Mouse (Mus musculus): ENCODE results near the gene Ube2d2b. TPM values are rescaled to one million over a fixed set of nuclear protein-coding genes. Genes with fewer than 3 reads are reported as not detected.

Gene Ube2d2b
- polyA plus RNA-seq, 1 experiment from 2014 or later: 0.15 TPM

GRCm38 (mm10) chr5:107840549-107841238 lies 10.8 kb downstream of the Ube2d2b start:
- Histone ChIP-seq H3K9me3 (ENCODE audit: control insufficient read depth, low read length) (no peaks in the 10 kb centered on the region), H3K27ac (ENCODE audit: low read depth, low read length) (no peak overlapping the region), H3K4me2 (ENCODE audit: low read depth, low read length, severe bottlenecking) (no peak overlapping the region), H3K27me3 (ENCODE audit: control insufficient read depth, insufficient read depth, low read length) (no peaks in the 10 kb centered on the region), H3K4me1 (replicated peaks; ENCODE audit: control insufficient read depth, insufficient read depth, low read length) (no peaks in the 10 kb centered on the region; the same call in 1 of the 2 replicates), H3K36me3 (ENCODE audit: control insufficient read depth, insufficient read depth, low read length) (no peaks in the 10 kb centered on the region), H3K4me3 (ENCODE audit: low read depth, low read length) (no peak overlapping the region), H3K9ac (ENCODE audit: low read length) (no peak overlapping the region)
- ATAC-seq (replicated peaks; ENCODE audit: low FRiP score): no peak
- 91% methylated on average over 5 of the region's 5 CpGs for WGBS
- no peak for DNase-seq (ENCODE audit: low spot score)

- Histone ChIP-seq H3K9ac (ENCODE audit: low read length) (no peak overlapping the region), H3K4me3 (ENCODE audit: low read depth, low read length) (no peak overlapping the region), H3K36me3 (ENCODE audit: control insufficient read depth, insufficient read depth, low read length) (no peaks in the 10 kb centered on the region), H3K4me2 (ENCODE audit: low read depth, low read length, severe bottlenecking) (no peak overlapping the region), H3K4me1 (replicated peaks; ENCODE audit: control insufficient read depth, insufficient read depth, low read length) (no peaks in the 10 kb centered on the region; the same call in 1 of the 2 replicates), H3K9me3 (ENCODE audit: control insufficient read depth, low read length) (no peaks in the 10 kb centered on the region), H3K27ac (ENCODE audit: low read depth, low read length) (no peak overlapping the region), H3K27me3 (ENCODE audit: control insufficient read depth, insufficient read depth, low read length) (no peaks in the 10 kb centered on the region)
- 88% methylated on average over 5 of the region's 5 CpGs for WGBS
- ATAC-seq (replicated peaks; ENCODE audit: low FRiP score) (no peak), DNase-seq (ENCODE audit: low spot score) (no peak)
These were observed 17.4 kb downstream of the Ube2d2b start for GRCm38 (mm10) chr5:107847349-107847748.

GRCm38 (mm10) chr5:107847817-107848216 lies 17.9 kb downstream of the Ube2d2b start:
- H3K4me1 ChIP-seq (replicated peaks; ENCODE audit: control insufficient read depth, insufficient read depth, low read length): no peaks in the 10 kb centered on the region; the same call in 1 of the 2 replicates
- no peak overlapping the region for H3K9ac ChIP-seq (ENCODE audit: low read length)
- H3K36me3 ChIP-seq (ENCODE audit: control insufficient read depth, insufficient read depth, low read length): no peaks in the 10 kb centered on the region
- no peak overlapping the region for H3K4me3 ChIP-seq (ENCODE audit: low read depth, low read length)
- H3K27ac ChIP-seq (ENCODE audit: low read depth, low read length): no peak overlapping the region
- no peak overlapping the region for H3K4me2 ChIP-seq (ENCODE audit: low read depth, low read length, severe bottlenecking)
- no peaks in the 10 kb centered on the region for H3K27me3 ChIP-seq (ENCODE audit: control insufficient read depth, insufficient read depth, low read length)
- ATAC-seq (replicated peaks; ENCODE audit: low FRiP score): no peak
- DNase-seq (ENCODE audit: low spot score): no peak
- no peaks in the 10 kb centered on the region for H3K9me3 ChIP-seq (ENCODE audit: control insufficient read depth, low read length)
- WGBS: 85% methylated on average over 2 of the region's 2 CpGs

GRCm38 (mm10) chr5:107848964-107849363 lies 19.1 kb downstream of the Ube2d2b start:
- no peak for DNase-seq (ENCODE audit: low spot score)
- no peaks in the 10 kb centered on the region for H3K27me3 ChIP-seq (ENCODE audit: control insufficient read depth, insufficient read depth, low read length)
- H3K9ac ChIP-seq (ENCODE audit: low read length): no peak overlapping the region
- no peak for ATAC-seq (replicated peaks; ENCODE audit: low FRiP score)
- no peak overlapping the region for H3K4me3 ChIP-seq (ENCODE audit: low read depth, low read length)
- H3K27ac ChIP-seq (ENCODE audit: low read depth, low read length): no peak overlapping the region
- H3K4me2 ChIP-seq (ENCODE audit: low read depth, low read length, severe bottlenecking): no peak overlapping the region
- no peaks in the 10 kb centered on the region for H3K4me1 ChIP-seq (replicated peaks; ENCODE audit: control insufficient read depth, insufficient read depth, low read length)
- H3K36me3 ChIP-seq (ENCODE audit: control insufficient read depth, insufficient read depth, low read length): no peaks in the 10 kb centered on the region
- 91% methylated on average over 4 of the region's 4 CpGs for WGBS
- no peaks in the 10 kb centered on the region for H3K9me3 ChIP-seq (ENCODE audit: control insufficient read depth, low read length)

GRCm38 (mm10) chr5:107853807-107854206 lies 23.9 kb downstream of the Ube2d2b start:
- no peaks in the 10 kb centered on the region for H3K9me3 ChIP-seq (ENCODE audit: control insufficient read depth, low read length)
- H3K4me1 ChIP-seq (replicated peaks; ENCODE audit: control insufficient read depth, insufficient read depth, low read length): 0 out of 2 replicates have a peak, but pooled peaks cover 2% of the 10 kb centered on the region
- no peak overlapping the region for H3K4me2 ChIP-seq (ENCODE audit: low read depth, low read length, severe bottlenecking)
- no peak overlapping the region for H3K4me3 ChIP-seq (ENCODE audit: low read depth, low read length)
- H3K9ac ChIP-seq (ENCODE audit: low read length): no peak overlapping the region
- ATAC-seq (replicated peaks; ENCODE audit: low FRiP score) (no peak), DNase-seq (ENCODE audit: low spot score) (no peak)
- H3K27ac ChIP-seq (ENCODE audit: low read depth, low read length): no peak overlapping the region
- H3K27me3 ChIP-seq (ENCODE audit: control insufficient read depth, insufficient read depth, low read length): no peaks in the 10 kb centered on the region
- H3K36me3 ChIP-seq (ENCODE audit: control insufficient read depth, insufficient read depth, low read length): no peaks in the 10 kb centered on the region
- 21% methylated on average over 6 of the region's 6 CpGs for WGBS

- WGBS: 73% methylated on average over 3 of the region's 3 CpGs
- no peak overlapping the region for H3K4me2 ChIP-seq (ENCODE audit: low read depth, low read length, severe bottlenecking)
These were observed 24.7 kb downstream of the Ube2d2b start for GRCm38 (mm10) chr5:107854556-107854955.

GRCm38 (mm10) chr5:107855546-107855945 lies 25.6 kb downstream of the Ube2d2b start:
- H3K9me3 ChIP-seq (ENCODE audit: control insufficient read depth, low read length): no peaks in the 10 kb centered on the region
- no peak overlapping the region for H3K9ac ChIP-seq (ENCODE audit: low read length)
- WGBS: 89% methylated on average over 2 of the region's 2 CpGs
- no peak for ATAC-seq (replicated peaks; ENCODE audit: low FRiP score)
- H3K27me3 ChIP-seq (ENCODE audit: control insufficient read depth, insufficient read depth, low read length): no peaks in the 10 kb centered on the region
- no peak for DNase-seq (ENCODE audit: low spot score)
- H3K36me3 ChIP-seq (ENCODE audit: control insufficient read depth, insufficient read depth, low read length): no peaks in the 10 kb centered on the region
- no peak overlapping the region for H3K4me2 ChIP-seq (ENCODE audit: low read depth, low read length, severe bottlenecking)
- H3K4me3 ChIP-seq (ENCODE audit: low read depth, low read length): no peak overlapping the region
- H3K4me1 ChIP-seq (replicated peaks; ENCODE audit: control insufficient read depth, insufficient read depth, low read length): 0 out of 2 replicates have a peak, but pooled peaks cover 2% of the 10 kb centered on the region
- H3K27ac ChIP-seq (ENCODE audit: low read depth, low read length): no peak overlapping the region

More at GRCm38 (mm10) chr5:107854556-107854955, 24.7 kb downstream of the Ube2d2b start:
- no peaks in the 10 kb centered on the region for H3K9me3 ChIP-seq (ENCODE audit: control insufficient read depth, low read length)
- H3K36me3 ChIP-seq (ENCODE audit: control insufficient read depth, insufficient read depth, low read length): no peaks in the 10 kb centered on the region
- H3K27me3 ChIP-seq (ENCODE audit: control insufficient read depth, insufficient read depth, low read length): no peaks in the 10 kb centered on the region
- H3K4me3 ChIP-seq (ENCODE audit: low read depth, low read length): no peak overlapping the region
- no peak overlapping the region for H3K27ac ChIP-seq (ENCODE audit: low read depth, low read length)
- 0 out of 2 replicates have a peak, but pooled peaks cover 2% of the 10 kb centered on the region for H3K4me1 ChIP-seq (replicated peaks; ENCODE audit: control insufficient read depth, insufficient read depth, low read length)
- ATAC-seq (replicated peaks; ENCODE audit: low FRiP score): no peak
- no peak for DNase-seq (ENCODE audit: low spot score)
- no peak overlapping the region for H3K9ac ChIP-seq (ENCODE audit: low read length)

GRCm38 (mm10) chr5:107858963-107859362 lies 29.1 kb downstream of the Ube2d2b start:
- Histone ChIP-seq H3K4me2 (ENCODE audit: low read depth, low read length, severe bottlenecking) (no peak overlapping the region), H3K36me3 (ENCODE audit: control insufficient read depth, insufficient read depth, low read length) (no peaks in the 10 kb centered on the region), H3K4me3 (ENCODE audit: low read depth, low read length) (no peak overlapping the region), H3K4me1 (replicated peaks; ENCODE audit: control insufficient read depth, insufficient read depth, low read length) (0 out of 2 replicates have a peak, but pooled peaks cover 2% of the 10 kb centered on the region), H3K9ac (ENCODE audit: low read length) (no peak overlapping the region), H3K9me3 (ENCODE audit: control insufficient read depth, low read length) (no peaks in the 10 kb centered on the region), H3K27me3 (ENCODE audit: control insufficient read depth, insufficient read depth, low read length) (no peaks in the 10 kb centered on the region), H3K27ac (ENCODE audit: low read depth, low read length) (no peak overlapping the region)
- DNase-seq (ENCODE audit: low spot score) (no peak), ATAC-seq (replicated peaks; ENCODE audit: low FRiP score) (no peak)
- 54% methylated on average over 2 of the region's 2 CpGs for WGBS

GRCm38 (mm10) chr5:107863971-107864370 lies 34.1 kb downstream of the Ube2d2b start:
- no peak for ATAC-seq (replicated peaks; ENCODE audit: low FRiP score)
- H3K36me3 ChIP-seq (ENCODE audit: control insufficient read depth, insufficient read depth, low read length): no peaks in the 10 kb centered on the region
- H3K4me2 ChIP-seq (ENCODE audit: low read depth, low read length, severe bottlenecking): no peak overlapping the region
- no peak overlapping the region for H3K9ac ChIP-seq (ENCODE audit: low read length)
- H3K4me3 ChIP-seq (ENCODE audit: low read depth, low read length): no peak overlapping the region
- H3K9me3 ChIP-seq (ENCODE audit: control insufficient read depth, low read length): no peaks in the 10 kb centered on the region
- no peaks in the 10 kb centered on the region for H3K27me3 ChIP-seq (ENCODE audit: control insufficient read depth, insufficient read depth, low read length)
- H3K27ac ChIP-seq (ENCODE audit: low read depth, low read length): no peak overlapping the region
- DNase-seq (ENCODE audit: low spot score): no peak
- H3K4me1 ChIP-seq (replicated peaks; ENCODE audit: control insufficient read depth, insufficient read depth, low read length): no peaks in the 10 kb centered on the region
- 85% methylated on average over 3 of the region's 3 CpGs for WGBS
